Mouse (Mus musculus) heart, postnatal 0 days (tissue): ENCODE measurements around the gene Epha5.

Experiments used
- CTCF ChIP-seq: IDR thresholded peaks from 2 replicates; pipeline ENCODE4 v1.5.1; 2016; ENCODE audit warnings: antibody characterized with exemption, control low read depth, low read depth
- EP300 ChIP-seq: IDR thresholded peaks from 2 replicates; pipeline ENCODE4 v1.6.1; 2016; ENCODE audit warnings: antibody characterized with exemption, low read depth

GRCm38 (mm10) chr5:84318814-84319340 lies 98.3 kb downstream of the Epha5 start:
- TF ChIP-seq EP300 (no peak), CTCF (no peak)
